Mouse (Mus musculus) bone marrow macrophage, adult 2 months (primary cell): ENCODE measurements around the gene Atxn7.

Experiments
- CTCF ChIP-seq: IDR thresholded peaks from 2 replicates; pipeline ENCODE4 v1.5.1; 2012; ENCODE audit warnings: low read depth, mild to moderate bottlenecking, low read length, moderate library complexity
- POLR2A ChIP-seq: IDR thresholded peaks from 2 replicates; pipeline ENCODE4 v1.6.1; 2012; ENCODE audit warnings: mild to moderate bottlenecking, low read depth, low read length, borderline replicate concordance

- TF ChIP-seq CTCF (no peak), POLR2A (no peak)
Observed at GRCm38 (mm10) chr14:14110710-14111109, 149.5 kb downstream of the Atxn7 start.
